Mouse (Mus musculus) thymus, adult 2 months (tissue): ENCODE results near the gene Mecom.

ENCODE experiments used
- CTCF ChIP-seq: fragments of 200-500 bp; IDR thresholded peaks from 2 replicates; pipeline ENCODE4 v1.5.1; 2012; ENCODE audit warnings: mild to moderate bottlenecking, control low read depth, low read length, moderate library complexity, borderline replicate concordance; ENCODE audit not compliant: control insufficient read depth, poor library complexity, insufficient read depth; ENCODE audit errors: extremely low read depth
- POLR2A ChIP-seq: fragments of 200-500 bp; IDR thresholded peaks from 2 replicates; pipeline ENCODE4 v1.6.1; 2012; ENCODE audit warnings: mild to moderate bottlenecking, low read length, control low read depth, moderate library complexity; ENCODE audit not compliant: control insufficient read depth, poor library complexity, insufficient read depth; ENCODE audit errors: extremely low read depth

DNA sequence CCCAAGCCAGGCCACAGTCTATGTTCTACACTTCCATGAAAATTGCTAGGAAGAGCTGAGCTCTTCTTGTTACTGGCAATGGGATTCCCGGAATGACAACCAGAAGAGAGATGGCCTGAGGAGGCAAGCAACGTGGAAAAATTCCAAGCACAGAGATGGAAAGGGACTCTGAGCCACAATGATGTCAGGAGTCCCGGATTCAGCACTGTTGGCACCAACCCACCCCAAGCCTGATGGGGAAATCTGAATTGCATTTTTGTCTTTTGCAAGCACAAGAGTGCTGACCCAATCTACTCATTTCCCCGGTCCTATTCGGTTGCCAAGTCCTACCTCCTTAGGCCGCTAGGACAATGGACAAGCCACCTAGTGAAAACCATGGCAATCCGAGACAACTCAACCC is 181.2 kb downstream of the Mecom start:
- TF ChIP-seq POLR2A, result no peak
- no peak for TF ChIP-seq CTCF
